Mouse (Mus musculus) forebrain, embryonic 13.5 days (tissue): Measurements from ENCODE around the gene Gprc5b. TPM values are rescaled to one million over a fixed set of nuclear protein-coding genes. Genes with fewer than 3 reads are reported as not detected.

Experiments
- ATAC-seq: fragments of 200-750 bp; cut with Nextera tagmentation; 2 replicates; pipeline ENCODE4 v1.8.0; 2017
- H3K27ac ChIP-seq: fragments of 300-500 bp; sonication (generic); 2 replicates; pipeline ENCODE4 v1.5.1; 2015; ENCODE audit warnings: inconsistent platforms, mild to moderate bottlenecking, moderate library complexity
- H3K27me3 ChIP-seq: fragments of 300-500 bp; sonication (generic); 2 replicates; pipeline ENCODE4 v1.6.1; 2015; ENCODE audit warnings: mild to moderate bottlenecking, inconsistent platforms
- H3K36me3 ChIP-seq: fragments of 300-500 bp; sonication (generic); 2 replicates; pipeline ENCODE4 v1.6.1; 2015; ENCODE audit warnings: mild to moderate bottlenecking, inconsistent platforms; ENCODE audit not compliant: poor library complexity, severe bottlenecking
- H3K4me1 ChIP-seq: fragments of 300-500 bp; sonication (generic); 2 replicates; pipeline ENCODE4 v1.6.1; 2015; ENCODE audit warnings: inconsistent platforms
- H3K4me2 ChIP-seq: fragments of 300-500 bp; sonication (generic); 2 replicates; pipeline ENCODE4 v1.6.1; 2015; ENCODE audit warnings: inconsistent platforms, mild to moderate bottlenecking, moderate library complexity
- H3K4me3 ChIP-seq: fragments of 300-500 bp; sonication (generic); 2 replicates; pipeline ENCODE4 v1.5.1; 2015; ENCODE audit warnings: mild to moderate bottlenecking, inconsistent platforms
- H3K9ac ChIP-seq: fragments of 300-500 bp; sonication (generic); 2 replicates; pipeline ENCODE4 v1.6.1; 2015; ENCODE audit warnings: mild to moderate bottlenecking, inconsistent platforms
- H3K9me3 ChIP-seq: fragments of 300-500 bp; sonication (generic); replicated peaks from 2 replicates; pipeline ENCODE4 v1.6.1; 2016; ENCODE audit warnings: inconsistent platforms
- WGBS: fragments of 180-500 bp; shearing (Covaris S2); methylation state at CpG from one replicate; pipeline ENCODE4 v1.1.7; 2015; 5-methylcytosine and 5-hydroxymethylcytosine counted together
- polyA plus RNA-seq: library from polyadenylated mRNA; unstranded; fragments of >200 nt; fragmentation: Nextera tagmentation; extraction: Ambion mirVana; gene quantifications from 2 replicates; pipeline ENCODE4 v1.2.1, GENCODE M21; 2015

Gprc5b gene
- polyA plus RNA-seq, 1 experiment from 2014 or later = 8.4 TPM

DNA sequence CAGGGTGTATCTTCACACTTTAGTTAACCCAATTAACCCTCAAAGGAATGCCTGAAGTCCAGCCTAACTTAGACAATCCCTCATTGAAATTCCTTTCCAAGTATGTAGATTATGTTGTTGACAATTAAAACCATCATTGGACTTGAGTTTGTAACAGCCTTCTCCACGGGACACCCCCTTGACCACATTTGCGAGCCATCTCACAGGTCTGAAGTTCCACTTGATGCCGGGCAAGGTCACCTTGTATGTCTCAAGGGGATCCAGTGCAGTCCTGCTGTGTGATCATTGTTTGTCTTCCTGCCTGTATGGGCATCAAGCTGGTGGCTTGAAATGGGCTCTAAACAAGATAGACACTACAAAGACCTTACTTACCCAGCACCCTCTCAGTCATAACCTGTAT lies 26.1 kb downstream of the Gprc5b start:
- ATAC-seq = no peak
- H3K4me2 ChIP-seq = no peak overlapping the region
- no peak overlapping the region for H3K27ac ChIP-seq
- no peak overlapping the region for H3K9ac ChIP-seq
- no peaks in the 10 kb centered on the region for H3K27me3 ChIP-seq
- no peaks in the 10 kb centered on the region for H3K9me3 ChIP-seq
- peaks cover 15% of the 10 kb centered on the region for H3K4me1 ChIP-seq
- 88% methylated on average over 3 of the region's 3 CpGs for WGBS
- H3K36me3 ChIP-seq = peaks cover 29% of the 10 kb centered on the region
- H3K4me3 ChIP-seq = no peak overlapping the region

DNA sequence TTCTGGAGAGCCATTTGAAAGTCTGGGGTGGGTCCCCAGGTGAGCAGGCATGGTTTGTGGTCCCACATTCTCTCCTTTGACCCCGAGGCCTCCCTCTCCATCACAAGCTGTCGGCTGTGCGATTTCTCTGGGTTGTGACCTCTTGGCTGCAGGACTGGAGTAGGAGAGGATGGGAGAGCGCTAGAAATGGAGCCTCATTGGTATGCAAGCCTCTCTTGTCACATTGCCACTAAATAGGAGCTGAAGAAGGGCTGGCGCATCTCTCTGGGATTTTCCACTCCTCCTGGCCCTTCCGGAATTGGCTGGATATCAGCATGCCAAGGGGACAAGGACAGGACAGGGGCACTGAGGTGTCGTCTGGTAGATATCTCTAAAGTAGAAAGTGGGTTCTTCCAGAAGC lies 29.8 kb downstream of the Gprc5b start:
- no peak for ATAC-seq

DNA sequence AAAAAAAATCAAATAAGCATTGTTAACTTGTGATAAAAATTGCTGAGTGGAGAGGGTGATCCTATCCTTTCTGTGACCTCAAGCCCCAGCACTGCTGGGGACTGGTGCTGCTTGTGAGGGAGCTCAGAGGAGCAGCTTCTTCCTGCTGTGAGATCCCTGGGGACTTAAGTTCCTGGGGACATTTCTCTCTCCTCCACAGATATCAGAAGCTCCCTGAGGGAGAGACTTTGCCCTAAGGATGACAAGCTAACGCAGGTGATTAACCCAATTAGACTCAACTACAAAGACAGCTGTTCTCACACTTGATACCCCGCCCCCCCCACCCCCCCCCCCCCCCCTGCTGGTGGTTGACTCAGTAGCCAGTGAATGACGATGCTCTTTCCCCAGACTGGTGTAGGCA lies 30.2 kb downstream of the Gprc5b start:
- Histone ChIP-seq H3K9ac (no peak overlapping the region), H3K9me3 (no peaks in the 10 kb centered on the region), H3K4me3 (no peak overlapping the region), H3K27me3 (no peaks in the 10 kb centered on the region), H3K4me1 (0 out of 2 replicates have a peak, but pooled peaks cover 6% of the 10 kb centered on the region), H3K36me3 (peaks cover 7% of the 10 kb centered on the region; the same call in 1 of the 2 replicates), H3K4me2 (no peak overlapping the region), H3K27ac (no peak overlapping the region)
- ATAC-seq = no peak
- 4% methylated on average over 3 of the region's 3 CpGs for WGBS

More for the DNA sequence above, 29.8 kb downstream of the Gprc5b start:
- no peak overlapping the region for H3K9ac ChIP-seq
- no peaks in the 10 kb centered on the region for H3K27me3 ChIP-seq
- no peak overlapping the region for H3K4me2 ChIP-seq
- H3K4me1 ChIP-seq = 0 out of 2 replicates have a peak, but pooled peaks cover 6% of the 10 kb centered on the region
- H3K36me3 ChIP-seq = peaks cover 7% of the 10 kb centered on the region; the same call in 1 of the 2 replicates
- H3K27ac ChIP-seq = no peak overlapping the region
- no peak overlapping the region for H3K4me3 ChIP-seq
- WGBS = 42% methylated on average over 7 of the region's 7 CpGs
- H3K9me3 ChIP-seq = no peaks in the 10 kb centered on the region

DNA sequence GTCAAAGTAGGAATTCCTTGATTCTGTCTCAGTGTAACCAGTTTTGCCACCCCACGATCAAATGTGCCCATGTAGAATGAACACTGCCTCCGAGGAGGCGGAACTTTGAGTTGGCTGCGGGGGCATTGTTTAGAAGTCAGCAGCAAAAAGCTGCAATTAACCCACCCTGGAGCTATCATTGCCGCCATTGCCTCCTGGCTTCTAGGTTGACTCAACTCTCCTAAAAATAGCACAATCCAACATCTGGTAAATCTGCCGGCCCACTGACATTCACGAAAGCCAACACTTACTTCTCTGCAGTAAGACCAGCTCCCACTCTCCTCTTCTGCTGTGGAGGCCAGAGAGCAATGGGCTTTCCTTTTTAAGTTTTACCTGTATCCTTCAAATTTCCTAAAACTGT lies 35.8 kb downstream of the Gprc5b start:
- Histone ChIP-seq H3K4me1 (no peaks in the 10 kb centered on the region), H3K9ac (no peak overlapping the region), H3K9me3 (no peaks in the 10 kb centered on the region), H3K27ac (no peak overlapping the region), H3K4me2 (no peak overlapping the region), H3K27me3 (no peaks in the 10 kb centered on the region), H3K36me3 (no peaks in the 10 kb centered on the region), H3K4me3 (no peak overlapping the region)
- 77% methylated on average over 7 of the region's 7 CpGs for WGBS
- no peak for ATAC-seq

DNA sequence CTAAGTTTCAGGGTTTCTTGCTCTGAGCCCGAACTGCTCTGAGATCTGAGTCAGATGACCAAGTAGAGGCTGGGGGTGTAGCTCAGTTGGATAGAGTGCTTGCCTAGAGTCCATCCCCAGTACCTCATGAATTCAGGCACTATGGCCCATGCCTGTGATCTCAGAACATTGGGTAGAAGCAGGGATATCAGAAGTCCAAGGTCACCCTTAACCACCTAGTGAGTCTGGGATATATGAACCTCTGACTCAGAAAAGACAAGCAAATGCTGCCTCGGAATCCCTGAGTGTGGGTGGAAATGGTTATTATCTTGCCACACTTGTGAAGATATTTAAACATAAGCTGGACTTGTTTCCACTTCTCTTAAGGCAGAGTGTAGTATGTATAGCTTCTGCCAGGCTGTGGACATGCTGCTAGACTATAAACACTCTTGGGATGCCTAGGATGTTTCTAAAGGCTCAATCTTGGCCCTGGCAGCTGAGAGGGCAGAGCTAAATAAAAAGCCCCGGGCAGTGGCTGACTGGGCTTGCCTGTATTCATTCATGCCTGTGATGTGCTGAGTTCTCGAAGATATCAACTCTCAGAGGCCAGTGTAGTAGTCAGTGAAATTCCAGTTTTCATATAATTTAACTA lies 38.3 kb downstream of the Gprc5b start:
- H3K27me3 ChIP-seq = no peaks in the 10 kb centered on the region
- no peak for ATAC-seq
- WGBS = 83% methylated on average over 4 of the region's 4 CpGs

DNA sequence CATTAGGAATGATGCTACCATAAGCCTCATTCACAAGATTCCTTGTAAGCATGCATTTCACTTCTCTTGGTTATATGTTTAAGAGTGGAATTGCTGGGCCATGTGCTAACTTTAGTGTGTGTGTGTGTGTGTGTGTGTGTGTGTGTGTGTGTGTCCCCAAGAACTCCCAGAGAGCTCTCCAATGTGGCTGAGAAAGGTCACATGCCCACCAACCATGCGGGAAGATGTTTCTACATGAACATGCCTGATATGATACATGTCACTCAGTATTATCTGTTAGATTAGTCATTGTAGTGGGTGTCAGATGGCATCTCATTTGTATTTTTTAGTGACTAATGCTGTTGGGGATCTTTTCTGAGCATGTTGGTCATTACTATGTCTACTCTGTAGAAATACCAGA lies 40.0 kb downstream of the Gprc5b start:
- no peak overlapping the region for H3K4me2 ChIP-seq
- 88% methylated on average over 1 of the region's 1 CpGs for WGBS
- H3K9ac ChIP-seq = no peak overlapping the region
- H3K36me3 ChIP-seq = no peaks in the 10 kb centered on the region
- H3K4me3 ChIP-seq = no peak overlapping the region
- H3K27me3 ChIP-seq = no peaks in the 10 kb centered on the region
- no peaks in the 10 kb centered on the region for H3K9me3 ChIP-seq
- H3K4me1 ChIP-seq = no peaks in the 10 kb centered on the region
- H3K27ac ChIP-seq = no peak overlapping the region
- ATAC-seq = no peak

More for the DNA sequence above, 38.3 kb downstream of the Gprc5b start:
- Histone ChIP-seq H3K9me3 (no peaks in the 10 kb centered on the region), H3K4me3 (no peak overlapping the region), H3K27ac (no peak overlapping the region), H3K9ac (no peak overlapping the region), H3K36me3 (no peaks in the 10 kb centered on the region), H3K4me2 (no peak overlapping the region), H3K4me1 (no peaks in the 10 kb centered on the region)

DNA sequence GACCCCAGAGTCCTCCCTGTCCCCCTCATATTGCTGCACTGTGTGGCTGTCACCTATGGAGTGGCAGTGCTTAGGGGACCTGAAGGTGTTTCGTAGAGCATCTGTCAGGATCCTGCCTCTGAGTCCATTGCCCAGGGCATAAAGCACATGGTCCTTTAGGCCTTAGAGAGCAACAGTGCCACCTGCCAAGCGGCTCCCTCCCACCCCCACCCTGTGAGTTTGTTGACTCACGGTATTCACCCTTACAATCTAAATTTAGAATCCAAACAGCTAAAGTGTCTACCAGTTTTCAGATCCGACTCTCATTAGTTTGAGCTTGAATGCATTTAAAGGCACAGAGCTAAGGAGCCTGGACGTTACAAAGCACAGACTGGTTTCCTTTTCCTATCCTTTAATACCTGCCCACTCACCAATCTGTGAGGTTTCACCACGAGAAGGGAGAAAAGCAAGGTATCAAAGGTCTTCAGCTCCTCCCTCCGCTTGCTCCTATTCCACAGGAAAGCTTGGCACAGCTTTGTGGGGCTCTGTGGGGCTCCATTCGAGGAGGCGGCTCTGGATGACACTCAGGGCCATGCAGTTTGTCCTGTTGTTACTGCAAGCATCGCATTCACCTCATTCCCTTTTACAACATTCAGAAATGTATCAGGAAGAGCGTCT lies 41.3 kb downstream of the Gprc5b start:
- no peak overlapping the region for H3K27ac ChIP-seq
- no peak overlapping the region for H3K9ac ChIP-seq
- H3K4me2 ChIP-seq = no peak overlapping the region
- H3K4me1 ChIP-seq = no peaks in the 10 kb centered on the region
- H3K27me3 ChIP-seq = no peaks in the 10 kb centered on the region
- ATAC-seq = no peak
- H3K9me3 ChIP-seq = no peaks in the 10 kb centered on the region
- WGBS = 56% methylated on average over 11 of the region's 11 CpGs
- no peaks in the 10 kb centered on the region for H3K36me3 ChIP-seq
- H3K4me3 ChIP-seq = no peak overlapping the region

DNA sequence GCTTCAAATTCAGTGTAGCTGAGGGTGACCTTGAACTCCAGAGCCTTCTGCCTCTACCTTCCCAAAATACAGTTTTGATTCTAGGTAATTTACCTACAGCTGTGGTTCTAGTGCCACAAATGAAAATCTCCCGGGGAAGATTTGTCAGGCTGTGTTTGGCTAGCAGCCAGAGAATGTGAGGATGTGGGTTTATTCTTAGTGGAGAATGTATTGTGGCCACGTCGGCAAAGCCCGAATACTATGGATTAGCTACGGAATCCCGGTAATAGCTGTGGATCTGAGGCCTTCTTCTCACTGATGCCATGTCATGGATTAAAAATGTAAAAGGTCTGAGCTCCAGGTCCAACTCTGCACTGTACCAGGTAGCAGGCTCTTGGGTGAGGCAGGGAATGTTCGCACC lies 45.3 kb downstream of the Gprc5b start:
- H3K27me3 ChIP-seq = no peaks in the 10 kb centered on the region
- H3K27ac ChIP-seq = no peak overlapping the region
- H3K36me3 ChIP-seq = no peaks in the 10 kb centered on the region
- no peak overlapping the region for H3K4me3 ChIP-seq
- 51% methylated on average over 7 of the region's 7 CpGs for WGBS
- no peak overlapping the region for H3K9ac ChIP-seq
- ATAC-seq = no peak
- H3K4me1 ChIP-seq = no peaks in the 10 kb centered on the region
- H3K9me3 ChIP-seq = no peaks in the 10 kb centered on the region
- no peak overlapping the region for H3K4me2 ChIP-seq

DNA sequence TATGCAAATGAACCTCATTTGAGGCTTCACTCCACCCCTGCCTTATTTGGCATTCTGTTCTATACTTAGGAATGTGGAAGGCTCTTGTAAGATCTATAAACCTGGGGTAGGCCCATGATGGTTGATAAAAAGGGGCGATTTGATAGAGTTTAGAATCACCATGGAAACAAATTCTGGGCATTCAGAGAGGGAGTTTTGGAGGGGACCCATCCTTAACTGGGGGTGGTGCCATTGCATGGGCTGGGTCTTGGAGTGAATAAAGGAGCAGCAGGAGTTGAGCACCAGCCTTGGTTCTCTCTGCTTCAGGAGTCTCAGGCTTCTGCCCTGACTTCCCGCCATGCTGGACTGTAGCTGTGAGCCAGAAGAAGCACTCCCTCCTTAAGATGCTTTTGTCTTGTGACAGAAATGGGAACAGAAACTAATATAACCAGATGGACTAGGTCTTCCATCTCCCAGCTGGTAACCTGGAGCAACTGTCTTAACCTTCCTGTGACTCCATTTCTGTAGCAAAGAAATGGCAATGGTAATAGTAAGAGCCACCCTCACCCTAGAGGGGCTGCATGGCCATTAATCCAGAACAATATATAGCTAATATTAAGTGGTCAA lies 46.2 kb downstream of the Gprc5b start:
- Histone ChIP-seq H3K4me3 (no peak overlapping the region), H3K9me3 (no peaks in the 10 kb centered on the region), H3K36me3 (no peaks in the 10 kb centered on the region), H3K27ac (no peak overlapping the region), H3K4me2 (no peak overlapping the region), H3K27me3 (no peaks in the 10 kb centered on the region), H3K4me1 (no peaks in the 10 kb centered on the region), H3K9ac (no peak overlapping the region)
- WGBS = 49% methylated on average over 2 of the region's 2 CpGs
- no peak for ATAC-seq

DNA sequence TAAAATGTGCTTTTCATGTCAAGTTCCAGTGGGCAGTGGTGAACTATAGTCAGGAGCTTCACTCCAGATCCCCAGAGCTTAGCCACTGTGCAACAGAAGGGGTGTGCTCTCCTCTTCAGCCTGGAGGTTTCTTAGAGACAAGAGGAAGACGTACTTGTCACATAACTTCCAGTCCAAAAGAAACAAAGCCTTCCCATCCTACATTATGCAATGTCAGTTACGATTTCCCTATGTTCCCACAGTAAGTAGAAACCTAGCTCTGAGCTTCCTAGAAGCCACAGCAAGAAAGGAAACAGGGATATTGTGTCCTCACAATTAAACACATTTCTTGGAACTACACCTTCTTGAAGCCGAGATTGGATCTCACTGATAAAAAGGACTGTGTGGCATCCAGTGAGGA lies 47.8 kb downstream of the Gprc5b start:
- no peak overlapping the region for H3K4me3 ChIP-seq
- H3K9me3 ChIP-seq = no peaks in the 10 kb centered on the region
- no peak overlapping the region for H3K4me2 ChIP-seq
- H3K27me3 ChIP-seq = no peaks in the 10 kb centered on the region
- WGBS = 65% methylated on average over 3 of the region's 3 CpGs
- ATAC-seq = no peak
- no peaks in the 10 kb centered on the region for H3K36me3 ChIP-seq
- H3K4me1 ChIP-seq = no peaks in the 10 kb centered on the region
- H3K27ac ChIP-seq = no peak overlapping the region
- H3K9ac ChIP-seq = no peak overlapping the region

DNA sequence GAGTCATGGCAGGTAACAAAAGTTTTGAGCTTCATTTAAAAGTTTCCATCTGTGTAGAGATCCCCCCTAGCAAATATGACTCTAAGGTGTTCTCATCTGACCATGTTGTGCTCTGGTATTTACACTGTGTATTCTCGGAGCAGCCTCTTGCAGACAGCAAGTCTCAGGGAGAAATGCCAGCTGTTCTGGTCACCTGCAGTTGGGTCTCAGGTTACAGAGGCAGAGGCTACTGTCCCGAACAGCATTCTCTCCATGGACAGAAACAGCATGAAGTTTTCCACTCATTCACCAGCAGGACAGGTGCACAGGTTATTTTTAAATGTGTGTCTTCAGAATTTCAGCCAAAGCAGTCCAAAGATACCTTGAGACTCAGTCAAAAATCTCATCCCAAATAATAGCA lies 50.1 kb downstream of the Gprc5b start:
- H3K27me3 ChIP-seq = no peaks in the 10 kb centered on the region
- H3K27ac ChIP-seq = no peak overlapping the region
- 32% methylated on average over 2 of the region's 2 CpGs for WGBS
- H3K4me3 ChIP-seq = no peak overlapping the region
- no peak overlapping the region for H3K4me2 ChIP-seq
- H3K9me3 ChIP-seq = no peaks in the 10 kb centered on the region
- ATAC-seq = no peak
- H3K36me3 ChIP-seq = no peaks in the 10 kb centered on the region
- H3K4me1 ChIP-seq = no peaks in the 10 kb centered on the region
- no peak overlapping the region for H3K9ac ChIP-seq

DNA sequence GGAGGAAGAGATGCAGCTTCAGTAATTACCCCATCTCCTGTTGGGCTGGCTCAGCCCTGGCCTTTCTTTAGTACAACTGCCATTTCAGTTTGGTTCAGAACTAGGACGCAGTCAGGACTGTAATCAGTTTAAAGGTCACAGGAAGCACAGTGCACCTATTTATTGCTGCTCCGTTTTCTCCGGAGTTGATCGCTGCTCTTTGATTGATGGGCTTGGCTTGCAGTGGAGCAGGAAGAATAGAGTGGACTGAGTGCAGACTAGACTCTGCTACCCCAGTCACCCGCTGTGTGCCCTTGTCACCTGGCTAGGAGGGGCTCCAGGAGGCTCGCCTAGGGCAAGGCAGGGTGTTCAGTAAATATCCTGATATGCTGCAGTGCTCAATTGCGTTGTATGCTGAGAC lies 51.8 kb downstream of the Gprc5b start:
- H3K4me2 ChIP-seq = no peak overlapping the region
- no peaks in the 10 kb centered on the region for H3K27me3 ChIP-seq
- H3K27ac ChIP-seq = no peak overlapping the region
- no peak overlapping the region for H3K4me3 ChIP-seq
- ATAC-seq = no peak
- 64% methylated on average over 7 of the region's 7 CpGs for WGBS
- no peaks in the 10 kb centered on the region for H3K36me3 ChIP-seq
- H3K9me3 ChIP-seq = no peaks in the 10 kb centered on the region
- no peak overlapping the region for H3K9ac ChIP-seq
- H3K4me1 ChIP-seq = no peaks in the 10 kb centered on the region
